Mouse (Mus musculus) lung, postnatal 10 days (tissue): ENCODE measurements around the gene Olfr985.

Experiments used
- DNase-seq: peaks from one replicate; pipeline ENCODE4 v3.0.0; 2021

The Olfr985 gene

GRCm38 (mm10) chr9:40130084-40130483 is at the start of gene Olfr985:
TSS of gene Olfr985 (minus strand) at chr9:40130184.
- DNase-seq: no peak

- DNase-seq: no peak
Observed at GRCm38 (mm10) chr9:40177017-40177416, 47.0 kb upstream of the Olfr985 start.

- peak; percentile 14 for DNase-seq
Observed at GRCm38 (mm10) chr9:40166446-40166845, 36.5 kb upstream of the Olfr985 start.

DNA sequence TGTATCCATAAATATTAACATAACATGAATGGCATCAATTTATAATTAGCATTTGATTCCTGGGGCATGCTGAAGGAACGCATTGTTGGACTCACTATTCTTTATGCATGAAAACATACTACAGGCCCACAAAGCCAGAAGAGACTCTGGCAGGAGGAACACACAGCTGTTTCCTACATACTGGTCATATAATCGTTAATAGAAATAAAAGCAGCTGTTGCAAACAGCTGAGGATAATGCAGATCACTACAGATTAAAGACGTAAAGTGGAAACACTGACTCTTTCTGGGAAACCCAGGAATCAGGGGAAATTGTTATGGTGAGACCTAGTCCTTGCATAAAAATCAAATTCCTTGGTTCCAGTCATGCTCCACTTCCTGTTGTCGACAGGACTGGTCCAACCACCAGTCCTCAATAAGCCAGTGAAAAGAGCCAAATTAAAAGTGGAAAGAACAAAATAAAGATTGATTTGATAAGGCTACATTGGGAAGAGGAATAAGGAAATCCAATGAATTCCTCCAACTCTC is 25.2 kb upstream of the Olfr985 start:
- DNase-seq: no peak

DNA sequence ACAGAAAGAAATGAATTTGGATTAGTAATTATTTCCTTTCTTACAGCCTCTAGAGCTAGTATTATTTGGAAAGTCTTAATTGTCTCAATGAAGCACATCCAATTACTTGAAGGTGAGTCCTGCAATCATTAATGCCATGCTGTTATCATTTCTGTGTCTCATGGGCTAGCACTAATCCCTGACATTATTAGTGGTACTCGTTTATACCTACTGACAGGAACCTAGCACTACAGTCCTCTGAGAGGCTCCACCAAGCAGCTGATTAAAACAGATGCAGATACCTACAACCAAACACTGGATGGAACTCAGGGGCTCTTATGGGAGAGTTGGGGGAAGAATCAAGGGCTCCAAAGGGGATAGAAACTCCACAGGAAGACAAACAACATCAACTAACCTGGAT is 11.6 kb upstream of the Olfr985 start:
- DNase-seq: no peak

GRCm38 (mm10) chr9:40139484-40139883 is 9.5 kb upstream of the Olfr985 start:
- no peak for DNase-seq

GRCm38 (mm10) chr9:40136987-40137688 is 7.2 kb upstream of the Olfr985 start:
- DNase-seq: no peak

- DNase-seq: no peak
Observed at GRCm38 (mm10) chr9:40130556-40130955, 572 bp upstream of the Olfr985 start.

DNA sequence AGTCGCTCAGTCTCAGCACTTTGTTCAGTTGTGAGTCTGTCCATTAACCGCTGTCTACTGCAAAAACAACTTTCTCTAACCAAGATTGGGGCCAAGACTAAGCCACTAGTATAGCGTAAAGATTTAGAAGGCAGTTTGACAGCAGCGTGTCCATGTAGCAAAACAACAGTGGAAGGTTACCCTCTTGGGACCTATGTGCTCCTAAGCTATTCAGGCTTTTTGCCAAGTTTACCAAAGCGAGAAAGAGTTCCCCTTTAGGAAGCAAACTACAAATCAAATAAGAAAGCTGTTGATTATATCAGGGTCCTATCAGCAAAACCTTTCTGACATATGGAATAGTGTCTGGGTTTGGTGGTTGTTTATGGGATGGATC is 12.7 kb downstream of the Olfr985 start:
- no peak for DNase-seq

DNA sequence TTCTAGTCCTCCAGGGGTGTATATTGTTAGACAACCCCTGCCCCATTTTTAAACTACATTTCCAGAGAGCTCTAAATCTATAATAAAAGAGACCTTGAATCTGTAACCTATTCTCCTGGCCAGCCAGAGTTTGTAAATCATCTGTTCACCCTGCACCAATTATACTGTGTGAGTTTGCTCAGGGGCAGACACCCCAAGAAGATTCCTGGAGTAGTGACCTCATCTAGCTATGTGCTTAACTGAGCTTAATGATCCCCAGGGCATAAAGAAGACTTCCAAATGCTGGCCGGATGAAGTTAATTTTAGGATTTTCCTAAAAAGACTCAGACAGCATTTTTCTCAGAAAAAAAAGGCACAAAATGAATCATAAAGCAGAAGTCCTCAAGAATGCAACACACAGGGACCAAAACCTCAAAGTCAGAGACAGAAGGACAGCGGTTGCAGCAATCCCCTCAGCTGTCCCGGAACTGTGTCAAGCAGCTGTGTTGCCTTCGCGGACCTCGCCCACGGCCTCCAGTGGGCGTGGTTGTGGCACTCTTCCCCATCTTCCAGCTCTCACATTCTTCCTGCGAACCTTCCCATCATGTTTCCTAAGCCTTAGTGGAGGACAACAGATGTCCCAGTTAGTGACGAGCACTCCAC is 13.2 kb downstream of the Olfr985 start:
- peak; percentile 72 for DNase-seq

DNA sequence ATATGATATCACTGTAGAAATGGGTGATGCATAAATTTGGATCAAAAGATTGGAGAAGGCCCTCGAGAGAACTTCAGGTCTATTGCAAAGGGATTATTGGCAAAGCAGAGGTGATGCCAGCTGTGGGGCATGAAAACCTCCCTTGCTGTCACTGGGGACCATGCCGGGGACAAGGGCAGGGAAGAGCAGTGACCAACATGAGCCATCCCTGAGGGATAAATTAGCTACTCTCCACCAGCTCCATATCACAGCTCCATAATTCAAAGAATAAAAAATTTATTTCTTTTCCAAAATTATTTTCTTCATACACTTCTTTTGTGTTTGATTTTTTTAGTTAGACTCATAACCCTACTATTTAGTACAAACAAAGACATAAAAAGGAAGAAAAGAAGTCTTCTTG is 15.9 kb downstream of the Olfr985 start, which contains the start of gene Olfr984:
Gene Olfr984, minus strand, starts transcription at position 101 of the 400 bp plus-strand sequence.
- DNase-seq: no peak

GRCm38 (mm10) chr9:40094769-40095168 is 35.2 kb downstream of the Olfr985 start:
- DNase-seq: no peak

- no peak for DNase-seq
Observed at GRCm38 (mm10) chr9:40093495-40093894, 36.5 kb downstream of the Olfr985 start, which contains the start of gene Olfr983. TSS of gene Olfr983 (minus strand) at chr9:40093595.
